Mouse (Mus musculus): ENCODE measurements around the gene Ptms. TPM values are rescaled to one million over a fixed set of nuclear protein-coding genes. Genes with fewer than 3 reads are reported as not detected.

Gene Ptms
- total RNA-seq, 2 experiments from 2014 or later: 135 to 139 TPM

Other genes with a start within 250 kb of the Ptms start
- gene Emg1, start 207.9 kb downstream of the Ptms start, total RNA-seq (2021): 10 to 100 TPM; 78.1 to 80.8 TPM
- gene Phb2, start 207.8 kb downstream of the Ptms start, total RNA-seq (2021): 100 to 1,000 TPM; 277 to 319 TPM
- 10 to 100 TPM in 1 of 2 experiments, 1 to 10 TPM in 1; 3.0 to 12.9 TPM for gene Ptpn6, start 181.4 kb downstream of the Ptms start, total RNA-seq (2021)
- gene Grcc10, start 178.7 kb downstream of the Ptms start, total RNA-seq (2021): 100 to 1,000 TPM; 277 to 290 TPM
- not detected for gene Gm45234, start 164.1 kb downstream of the Ptms start, total RNA-seq (2021)
- 10 to 100 TPM; 41.1 to 46.9 TPM for gene Atn1, start 163.6 kb downstream of the Ptms start, total RNA-seq (2021)
- gene Eno2, start 150.4 kb downstream of the Ptms start, total RNA-seq (2021): 1 to 10 TPM; 2.5 to 2.7 TPM
- under 1 TPM; 0.55 to 0.82 TPM for gene Lrrc23, start 140.4 kb downstream of the Ptms start, total RNA-seq (2021)
- gene Spsb2, start 111.4 kb downstream of the Ptms start, total RNA-seq (2021): 1 to 10 TPM; 2.7 to 3.0 TPM
- 1,000 to 10,000 TPM in 1 of 2 experiments, 100 to 1,000 TPM in 1; 897 to 1,017 TPM for gene Tpi1, start 105.8 kb downstream of the Ptms start, total RNA-seq (2021)
- gene Usp5, start 90.6 kb downstream of the Ptms start, total RNA-seq (2021): 10 to 100 TPM; 74.6 to 78.6 TPM
- gene Cdca3, start 90.6 kb downstream of the Ptms start, total RNA-seq (2021): under 1 TPM; 0.54 to 0.55 TPM
- gene Gnb3, start 79.8 kb downstream of the Ptms start, total RNA-seq (2021): 10 to 100 TPM; 14.1 to 14.6 TPM
- gene P3h3, start 62.4 kb downstream of the Ptms start, total RNA-seq (2021): 1 to 10 TPM; 8.2 to 8.3 TPM
- gene Gpr162, start 56.1 kb downstream of the Ptms start, total RNA-seq (2021): under 1 TPM; 0.36 to 0.84 TPM
- gene Cd4, start 31.9 kb downstream of the Ptms start, total RNA-seq (2021): 1 to 10 TPM in 1 of 2 experiments, under 1 TPM in 1; 0.50 to 3.7 TPM
- under 1 TPM; 0.23 to 0.35 TPM for gene Lag3, start 8.4 kb downstream of the Ptms start, total RNA-seq (2021)
- 100 to 1,000 TPM; 185 to 191 TPM for gene Mlf2, start 11.3 kb upstream of the Ptms start, total RNA-seq (2021)
- 100 to 1,000 TPM in 1 of 2 experiments, 10 to 100 TPM in 1; 94.3 to 102 TPM for gene Cops7a, start 45.4 kb upstream of the Ptms start, total RNA-seq (2021)
- under 1 TPM; 0.62 to 0.80 TPM for gene Pianp, start 76.6 kb upstream of the Ptms start, total RNA-seq (2021)
- 10 to 100 TPM; 20.5 to 20.6 TPM for gene Zfp384, start 89.0 kb upstream of the Ptms start, total RNA-seq (2021)
- gene Ing4, start 119.7 kb upstream of the Ptms start, total RNA-seq (2021): 10 to 100 TPM; 22.4 to 26.6 TPM
- 1 to 10 TPM in 1 of 2 experiments, under 1 TPM in 1; 0.99 to 2.7 TPM for gene Acrbp, start 129.6 kb upstream of the Ptms start, total RNA-seq (2021)
- gene Lpar5, start 147.8 kb upstream of the Ptms start, total RNA-seq (2021): under 1 TPM; 0.25 to 0.62 TPM
- 100 to 1,000 TPM; 105 to 111 TPM for gene Chd4, start 175.9 kb upstream of the Ptms start, total RNA-seq (2021)
- 10 to 100 TPM; 19.2 to 20.1 TPM for gene Nop2, start 211.8 kb upstream of the Ptms start, total RNA-seq (2021)
- 1 to 10 TPM; 5.0 to 5.9 TPM for gene Iffo1, start 225.1 kb upstream of the Ptms start, total RNA-seq (2021)
- gene Gapdh, start 246.4 kb upstream of the Ptms start, total RNA-seq (2021): 1,000 to 10,000 TPM; 4,422 to 5,568 TPM

All from heart, adult 18-20 months (tissue).